Mouse (Mus musculus) right cerebral cortex, adult 18-20 months (tissue): ENCODE results near the gene Hipk2.

Source experiments
- DNase-seq: peaks from one replicate; pipeline ENCODE4 v3.0.0; 2022; ENCODE audit warnings: mixed read lengths

Gene Hipk2

DNA sequence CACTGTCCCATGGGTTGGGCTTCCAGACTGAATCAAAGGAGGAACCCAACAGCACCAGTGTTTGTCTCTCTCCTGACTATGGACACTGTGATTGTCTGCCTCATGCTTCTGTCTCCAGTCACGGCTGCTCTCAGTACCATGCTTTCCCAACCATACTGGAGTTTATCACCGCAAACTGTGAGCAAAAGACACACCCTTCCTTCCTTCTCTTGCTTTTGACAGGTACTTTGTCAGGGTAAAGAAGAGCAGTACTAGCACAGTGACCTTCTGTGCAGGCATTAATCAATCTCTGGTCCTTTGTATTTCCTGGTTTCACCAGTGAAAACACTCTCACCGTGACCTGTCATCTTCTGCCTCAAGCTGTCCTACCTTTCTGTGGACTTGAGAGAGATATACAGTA lies 25.7 kb upstream of the Hipk2 start:
- no peak for DNase-seq

DNA sequence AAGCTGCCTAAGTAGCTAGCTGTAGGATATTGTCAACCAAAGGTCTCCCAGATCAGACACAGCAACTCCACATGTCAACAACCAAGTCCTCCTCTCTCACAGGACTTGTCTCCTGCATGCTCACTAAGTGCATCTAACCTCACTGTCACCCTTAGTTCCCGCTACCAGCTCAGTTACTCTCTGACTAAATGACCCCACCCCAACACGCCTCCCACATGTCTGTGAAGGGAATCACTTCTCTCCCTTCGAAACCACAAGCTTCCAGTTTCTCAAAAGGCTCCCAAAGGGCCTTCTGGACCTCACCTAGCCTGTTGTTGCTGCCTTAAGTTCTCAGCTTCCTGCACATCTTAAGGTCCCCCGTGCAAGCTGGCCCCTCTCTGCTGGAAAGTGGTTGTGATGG lies 25.2 kb upstream of the Hipk2 start:
- DNase-seq: no peak

DNA sequence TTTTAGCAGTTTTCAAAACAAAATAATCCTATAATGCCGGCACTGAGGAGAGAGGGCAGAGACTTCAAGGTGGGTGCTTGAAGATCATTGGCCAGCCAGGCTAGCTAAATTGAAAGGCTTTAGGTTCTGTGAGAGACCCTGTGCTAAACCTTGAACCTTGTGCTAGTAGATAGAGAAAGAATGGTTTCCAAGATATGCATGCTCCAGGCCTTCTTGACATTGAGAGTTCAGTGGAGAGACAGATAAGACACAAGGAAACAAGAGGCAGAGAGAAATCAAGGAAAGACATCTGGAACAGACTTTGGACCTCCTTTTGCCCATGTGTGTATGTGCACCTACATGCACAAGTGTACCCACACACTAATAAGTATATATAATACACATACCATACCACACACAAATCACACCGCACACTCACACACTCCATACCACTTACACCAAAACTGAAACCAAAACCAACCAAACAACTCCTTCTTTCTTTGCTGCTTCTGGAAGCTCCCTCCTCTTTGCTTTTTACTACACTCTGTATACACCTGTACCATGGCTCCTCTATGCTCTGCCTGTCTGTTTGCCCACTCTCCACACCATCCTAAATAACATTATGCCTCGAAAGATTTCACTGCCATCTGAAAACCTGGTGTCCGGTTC lies 24.6 kb upstream of the Hipk2 start:
- no peak for DNase-seq

DNA sequence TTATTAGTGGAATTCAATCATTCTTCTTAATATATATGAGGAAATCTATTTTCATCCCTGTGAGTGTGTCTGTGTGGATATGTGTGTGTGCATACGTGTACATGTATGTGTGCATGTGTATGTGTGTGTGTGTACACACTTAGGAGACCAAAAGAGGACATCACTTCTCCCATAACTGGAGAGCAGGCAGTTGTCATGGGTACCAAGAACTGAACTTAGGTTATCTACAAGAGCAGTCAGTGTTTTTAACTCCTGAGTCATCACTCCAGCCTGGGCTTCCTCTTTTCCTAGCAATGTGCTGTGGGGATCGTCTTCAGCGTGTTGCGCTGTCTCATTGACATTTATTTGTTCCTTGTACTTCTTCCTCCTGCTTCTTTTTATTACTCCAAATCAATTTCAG lies 24.1 kb upstream of the Hipk2 start:
- no peak for DNase-seq

DNA sequence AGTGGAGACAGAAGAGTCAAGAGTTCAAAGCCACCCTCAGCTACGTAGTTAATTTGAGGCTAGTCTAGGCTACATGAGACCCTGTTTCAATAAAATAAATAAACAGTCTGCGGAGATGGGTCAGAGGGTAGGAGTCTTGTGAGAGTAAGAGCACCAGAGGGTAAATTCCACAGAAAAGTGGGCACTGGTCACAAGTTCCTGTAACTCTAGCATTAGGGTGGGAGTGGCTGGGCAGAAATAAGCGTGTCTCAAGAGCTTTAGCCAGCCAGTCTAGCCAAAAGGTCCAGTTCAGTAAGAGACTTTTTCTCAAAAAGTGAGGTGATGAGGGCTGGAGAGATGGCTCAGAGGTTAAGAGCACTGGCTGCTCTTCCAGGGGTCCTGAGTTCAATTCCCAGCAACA lies 17.6 kb upstream of the Hipk2 start:
- DNase-seq: no peak

DNA sequence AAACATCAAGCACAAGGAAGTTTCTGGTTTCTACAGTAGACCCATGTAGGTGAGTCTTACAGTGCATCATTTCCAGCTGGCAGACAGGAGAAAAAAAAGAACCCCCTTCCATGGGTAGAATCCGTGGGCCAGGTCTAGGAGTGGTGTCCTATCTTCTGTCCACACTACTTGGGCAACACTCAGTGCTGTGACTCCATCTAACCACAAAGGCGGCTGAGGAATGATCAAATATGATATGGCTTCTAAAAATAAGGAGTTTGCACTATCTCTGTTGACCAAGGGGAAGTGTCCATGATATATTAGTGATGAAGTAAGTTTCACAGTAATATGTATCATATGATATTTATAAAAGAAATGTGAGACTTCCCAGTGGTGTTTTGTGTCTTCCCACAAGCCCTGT lies 16.1 kb upstream of the Hipk2 start:
- DNase-seq: no peak

DNA sequence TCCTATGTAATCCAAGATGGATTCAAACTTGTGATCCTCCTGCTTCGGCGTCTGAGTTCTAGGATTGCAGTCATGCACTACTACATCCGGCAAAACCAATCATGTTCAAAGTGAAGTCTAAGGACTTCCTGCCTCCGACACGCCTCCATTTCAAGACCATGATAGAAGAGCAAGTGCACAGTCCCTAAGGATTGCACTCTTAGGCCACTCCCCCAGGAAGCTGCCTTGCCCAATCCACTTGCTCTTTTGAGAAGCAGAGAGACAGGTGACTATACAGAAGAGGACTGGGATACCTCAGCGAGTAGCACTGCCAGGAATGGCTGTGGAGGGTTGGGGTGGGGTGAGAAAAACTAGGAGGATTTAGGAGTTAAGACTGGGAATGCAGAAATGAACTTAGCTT lies 13.2 kb upstream of the Hipk2 start:
- no peak for DNase-seq

DNA sequence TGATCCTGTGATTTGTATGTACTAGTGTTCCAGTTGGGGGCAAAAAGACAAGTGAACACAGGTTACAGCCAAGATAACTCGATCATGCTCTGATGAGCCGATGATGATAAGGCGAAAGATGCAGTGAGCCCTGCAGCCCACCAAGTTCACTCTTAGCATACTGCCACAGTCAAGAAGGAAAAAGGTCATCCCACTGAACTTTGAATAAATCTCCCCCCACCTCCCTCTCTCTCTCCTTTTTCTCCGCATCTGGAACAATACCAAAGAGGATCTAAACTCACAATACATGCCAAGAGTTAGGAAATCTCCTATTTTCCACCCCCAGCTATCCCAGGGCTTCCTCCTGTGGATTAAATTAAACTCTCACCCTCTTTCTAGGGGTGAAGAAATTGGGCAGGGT lies 11.5 kb upstream of the Hipk2 start:
- DNase-seq: no peak

DNA sequence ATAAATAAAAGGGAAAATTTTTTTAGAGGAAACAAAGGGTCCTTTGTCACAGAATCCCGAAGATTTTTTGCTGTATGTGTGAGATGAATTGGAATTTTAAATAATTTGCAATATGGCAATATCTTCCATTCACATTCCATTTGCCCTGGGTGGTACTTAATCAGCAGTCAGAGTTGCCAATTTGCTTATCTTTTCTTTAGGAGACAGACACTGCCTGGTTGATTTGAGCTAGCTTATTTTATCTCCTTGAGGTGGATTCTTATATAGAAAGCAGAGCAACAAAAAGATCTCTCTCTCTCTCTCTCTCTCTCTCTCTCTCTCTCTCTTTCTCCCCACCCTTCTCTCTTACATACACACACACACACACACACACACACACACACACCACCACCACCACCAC lies 9.2 kb upstream of the Hipk2 start:
- no peak for DNase-seq

DNA sequence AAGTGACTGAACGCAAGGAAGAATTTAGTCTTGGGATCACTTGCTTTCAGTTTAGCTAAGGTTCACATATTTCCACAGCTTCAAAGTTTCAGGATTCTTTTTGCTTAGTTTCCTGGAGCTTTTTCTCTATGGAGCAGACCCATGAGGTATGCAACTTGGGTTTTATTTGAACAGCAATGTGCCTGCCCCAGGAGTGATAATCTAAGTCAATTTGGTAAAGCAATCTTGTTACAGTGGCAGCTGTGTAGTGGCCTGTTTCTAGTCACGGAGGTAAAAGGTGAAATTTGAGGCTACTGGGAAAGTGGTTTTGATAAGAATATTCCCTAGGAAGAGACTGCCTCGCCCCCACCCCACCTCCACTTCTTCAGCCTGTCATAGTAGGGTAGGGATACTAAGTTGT lies 8.5 kb upstream of the Hipk2 start:
- no peak for DNase-seq

DNA sequence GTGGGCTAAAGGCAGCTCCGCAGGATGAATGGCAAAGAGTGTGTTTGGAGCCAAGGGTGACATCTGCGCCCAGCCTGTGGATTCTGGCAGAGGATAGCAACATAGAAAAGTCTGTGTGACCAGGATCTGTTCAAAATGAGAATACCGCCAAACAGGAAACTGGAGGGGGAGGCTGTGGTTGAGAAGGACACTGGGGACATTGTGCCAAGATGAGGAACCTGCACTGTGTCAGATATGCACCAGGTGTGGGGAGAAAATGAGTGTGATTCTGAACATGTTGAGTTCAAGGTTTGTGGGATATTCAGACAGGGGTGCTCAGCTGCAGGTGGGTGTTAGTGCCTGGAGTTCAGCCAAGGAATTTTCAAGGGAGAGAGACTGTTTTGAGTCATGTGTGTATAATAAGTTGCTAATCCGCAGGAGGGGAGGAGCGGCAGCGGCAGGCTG lies 6.8 kb upstream of the Hipk2 start:
- DNase-seq: peak; percentile 31

DNA sequence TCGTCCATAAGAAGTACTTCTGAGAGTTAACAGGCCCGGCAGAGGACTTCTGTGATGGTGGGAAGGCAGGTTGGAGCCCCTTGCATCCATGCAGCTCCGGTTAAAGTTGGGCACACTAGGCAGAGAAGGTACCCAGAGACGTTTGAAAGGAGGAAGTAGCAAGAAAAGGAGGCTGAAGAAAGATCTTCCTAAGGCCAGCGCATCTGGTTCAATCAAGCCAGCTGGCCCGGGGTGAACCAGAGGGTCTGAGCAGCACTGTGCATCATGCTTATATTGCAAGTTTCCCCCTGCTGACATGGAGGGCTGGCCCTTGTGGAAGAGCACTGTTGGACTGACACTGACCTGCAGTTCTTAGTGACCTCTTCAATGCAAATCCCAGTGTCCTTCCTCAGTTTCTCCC lies 6.0 kb upstream of the Hipk2 start:
- DNase-seq: no peak

DNA sequence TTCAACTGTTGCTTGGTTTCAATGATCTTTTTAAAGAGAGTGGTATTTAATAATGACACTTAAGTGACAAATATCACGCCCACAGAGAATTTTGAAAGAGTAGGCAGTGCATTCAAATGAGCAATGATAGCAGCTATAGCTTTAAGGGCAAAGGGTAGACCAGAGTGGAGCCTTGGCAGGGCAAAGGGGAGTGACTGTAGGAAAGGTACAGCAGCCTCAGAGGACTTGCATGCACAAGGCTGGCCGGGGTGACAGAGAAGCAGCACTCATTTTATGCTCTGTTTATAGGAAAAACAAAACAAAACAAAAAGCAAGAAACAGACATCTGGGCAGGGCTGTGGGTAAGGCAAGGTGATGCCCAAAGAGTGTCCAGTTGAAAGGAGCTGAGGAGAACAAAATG lies 5.5 kb upstream of the Hipk2 start:
- no peak for DNase-seq

DNA sequence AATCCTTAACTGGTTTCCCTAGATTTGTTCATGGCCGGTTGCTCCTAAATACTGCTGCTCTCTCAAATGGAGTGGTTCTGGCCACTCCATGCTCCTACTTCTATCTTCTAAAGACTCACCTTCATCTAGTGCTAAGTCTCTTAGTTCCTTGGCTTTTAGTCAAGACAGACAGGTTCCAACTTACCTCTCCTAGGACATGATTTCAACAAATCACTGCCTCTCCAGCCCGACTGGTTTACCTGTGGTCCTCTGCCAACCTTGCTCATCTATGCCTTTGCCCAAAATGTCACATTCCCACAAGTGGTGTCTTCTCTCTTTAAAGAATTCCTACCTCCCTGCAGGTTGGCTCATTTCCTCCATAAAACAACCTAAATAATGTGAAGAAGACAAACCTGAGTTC lies 1.7 kb upstream of the Hipk2 start:
- no peak for DNase-seq

DNA sequence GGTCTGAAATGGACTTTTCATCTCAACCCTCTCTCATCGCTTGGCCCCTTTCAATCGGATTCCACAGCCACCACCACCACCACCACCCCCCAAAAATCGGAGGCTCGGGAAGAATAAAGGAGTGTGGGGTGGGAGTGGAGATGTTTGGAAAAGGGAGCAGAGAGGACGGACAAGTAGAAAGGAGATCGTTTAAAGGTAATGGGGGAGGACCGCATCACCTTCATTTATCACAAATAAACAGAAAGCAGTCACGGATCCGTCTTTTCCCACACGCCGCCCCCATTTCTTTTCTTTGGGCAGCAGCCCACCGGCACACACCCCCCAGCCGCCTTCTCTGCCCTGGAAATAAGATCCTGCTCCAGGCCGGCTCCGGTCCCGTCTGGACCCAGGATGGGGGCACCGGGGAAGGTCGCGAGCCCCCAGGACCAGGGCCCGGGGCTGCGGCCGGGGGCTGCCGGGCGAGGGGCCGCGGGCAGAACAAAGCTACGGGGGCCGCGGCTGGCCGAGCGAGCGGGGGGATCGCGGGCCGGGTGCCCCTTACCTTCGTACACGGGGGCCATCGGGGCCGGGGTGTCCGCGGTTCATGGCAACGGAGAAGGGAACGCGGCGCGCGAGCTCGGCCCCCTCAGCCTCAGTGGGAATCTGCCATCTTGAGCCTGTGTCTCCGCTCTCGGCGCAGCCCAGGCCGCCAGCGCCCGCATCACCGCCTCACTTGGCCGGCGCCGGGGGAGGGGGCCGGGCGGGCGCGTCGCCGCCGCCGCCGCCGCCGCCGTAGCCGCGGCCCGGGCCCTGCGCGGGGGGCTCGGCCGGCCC lies 501 bp downstream of the Hipk2 start, which contains the start of gene Tbxas1:
Tbxas1 (plus strand) TSS at position 147 of the 813 bp plus-strand sequence.
- DNase-seq: peak; percentile 48

DNA sequence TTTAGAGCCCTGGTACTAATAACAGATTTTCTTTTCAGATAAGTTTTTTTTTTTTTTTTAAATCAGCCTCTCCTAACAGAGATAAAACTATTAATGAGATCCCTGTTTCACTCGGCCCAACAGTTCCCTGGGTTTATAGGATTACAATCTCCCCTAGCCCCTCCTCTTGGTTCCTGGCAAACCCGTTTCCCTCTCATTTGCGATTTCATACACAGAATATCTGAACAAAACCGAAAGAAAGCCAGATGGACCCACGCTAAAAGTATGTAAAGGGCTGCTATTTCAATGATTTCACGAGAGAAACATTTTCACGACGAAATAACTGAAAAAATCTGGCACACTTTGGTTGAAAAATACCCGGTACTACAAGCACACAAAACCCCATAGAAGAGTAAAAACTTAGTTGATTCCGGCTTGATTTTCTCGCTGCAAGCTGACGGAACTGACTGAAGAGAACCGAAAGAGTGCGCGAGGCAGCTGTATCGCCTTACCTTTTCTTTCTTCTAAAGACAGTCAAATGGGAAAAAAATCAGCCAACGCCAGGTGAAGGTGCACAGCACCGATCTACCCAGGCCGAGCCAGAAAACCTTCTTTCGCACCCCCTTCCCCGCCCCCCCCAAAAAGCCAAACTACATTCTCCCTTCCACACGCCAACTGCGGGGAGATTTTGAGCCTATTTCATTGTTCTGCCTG lies 1.3 kb downstream of the Hipk2 start:
- DNase-seq: peak; percentile 13

DNA sequence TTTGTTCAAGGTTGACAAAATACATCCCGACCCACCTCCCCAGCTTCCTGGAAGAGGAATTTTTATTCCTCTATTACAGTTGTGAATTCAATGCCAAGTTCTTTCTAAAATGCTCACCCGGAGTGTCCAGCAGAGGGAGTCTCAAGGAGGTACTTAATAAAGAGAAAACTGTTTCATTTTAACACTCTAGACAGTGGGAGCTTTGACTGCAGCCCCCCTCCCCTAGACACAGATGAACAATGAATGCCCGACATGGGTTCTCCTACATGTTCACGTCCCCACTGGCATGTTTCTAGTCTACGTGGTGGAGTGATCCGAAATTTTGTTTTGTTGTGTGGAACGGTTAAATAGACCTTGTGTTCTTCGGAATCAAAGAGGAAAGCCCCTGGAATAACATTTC lies 1.9 kb downstream of the Hipk2 start:
- DNase-seq: peak; percentile 53

DNA sequence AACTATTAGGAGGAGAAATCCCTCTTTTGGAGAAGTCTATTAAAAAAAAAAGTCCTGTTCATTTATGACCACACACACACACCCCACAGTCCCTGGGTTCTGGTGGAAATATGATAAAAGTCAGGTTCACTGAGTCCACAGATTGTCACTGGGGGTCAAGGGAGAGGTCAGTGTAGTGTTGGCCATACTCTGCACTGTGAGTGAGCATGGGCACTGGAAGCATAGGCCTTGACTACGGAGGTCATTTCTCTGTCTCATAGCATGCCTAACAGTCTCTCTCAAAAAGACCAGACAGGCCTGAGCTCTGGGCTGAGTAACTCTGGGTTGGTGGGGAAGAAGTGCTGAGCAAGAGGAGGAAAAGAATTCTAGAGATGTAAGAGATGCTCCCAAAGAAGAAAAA lies 2.6 kb downstream of the Hipk2 start:
- no peak for DNase-seq

DNA sequence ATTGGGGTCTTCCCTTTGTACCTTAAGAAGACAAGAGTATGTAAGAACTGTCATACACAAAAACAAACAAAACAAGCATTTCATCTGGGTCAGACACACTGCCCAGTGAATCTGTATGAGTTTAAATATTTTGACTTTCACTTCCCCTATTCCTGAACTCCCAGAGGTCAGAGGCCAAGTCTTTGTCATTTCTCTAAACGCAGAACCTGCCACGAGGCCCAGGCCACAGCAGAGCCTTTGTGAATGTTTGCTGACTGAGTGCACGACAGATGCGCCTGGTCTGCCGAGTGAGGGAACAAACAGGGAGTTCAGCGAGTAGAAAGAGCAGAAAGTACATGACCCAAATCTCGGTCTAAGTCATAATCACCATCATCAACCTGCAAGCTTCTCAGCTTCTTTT lies 4.9 kb downstream of the Hipk2 start:
- no peak for DNase-seq

DNA sequence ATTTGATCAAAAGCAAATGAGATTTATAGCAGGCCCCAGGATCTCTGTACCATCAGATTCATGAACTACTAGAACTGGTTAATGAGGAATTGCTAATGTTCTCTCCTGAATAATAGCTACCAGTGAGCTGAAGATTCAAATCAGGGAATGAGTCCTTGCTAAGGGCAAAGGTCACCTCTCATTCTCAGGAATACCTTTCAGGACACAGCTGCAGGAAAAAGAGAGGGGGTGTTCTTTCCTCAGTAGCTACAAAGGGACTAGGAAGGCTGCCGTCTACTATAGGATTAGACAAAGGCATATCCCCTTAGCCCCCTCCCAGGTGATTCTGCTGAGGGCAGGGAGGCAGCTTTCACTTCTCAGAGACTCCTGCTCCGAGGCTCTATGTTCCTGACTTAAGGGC lies 5.9 kb downstream of the Hipk2 start:
- DNase-seq: no peak

DNA sequence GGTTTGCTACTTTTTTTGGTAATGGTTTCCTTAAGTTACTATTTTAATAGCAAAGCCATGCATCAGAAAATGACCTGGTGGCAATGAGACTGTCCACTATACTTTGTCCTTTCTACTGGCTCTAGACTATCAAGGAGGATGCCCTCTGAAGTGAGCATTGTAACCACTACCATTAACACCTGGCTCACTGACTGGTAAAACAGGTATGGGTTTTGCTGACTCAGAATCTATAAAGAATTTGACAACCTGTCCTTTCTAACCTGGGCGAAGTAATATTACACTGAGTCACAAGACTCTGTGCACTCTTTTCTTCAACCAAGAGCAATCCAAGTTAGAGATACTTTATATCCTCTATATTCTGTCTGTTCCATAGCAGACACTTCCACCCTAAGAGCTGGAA lies 7.0 kb downstream of the Hipk2 start:
- no peak for DNase-seq

DNA sequence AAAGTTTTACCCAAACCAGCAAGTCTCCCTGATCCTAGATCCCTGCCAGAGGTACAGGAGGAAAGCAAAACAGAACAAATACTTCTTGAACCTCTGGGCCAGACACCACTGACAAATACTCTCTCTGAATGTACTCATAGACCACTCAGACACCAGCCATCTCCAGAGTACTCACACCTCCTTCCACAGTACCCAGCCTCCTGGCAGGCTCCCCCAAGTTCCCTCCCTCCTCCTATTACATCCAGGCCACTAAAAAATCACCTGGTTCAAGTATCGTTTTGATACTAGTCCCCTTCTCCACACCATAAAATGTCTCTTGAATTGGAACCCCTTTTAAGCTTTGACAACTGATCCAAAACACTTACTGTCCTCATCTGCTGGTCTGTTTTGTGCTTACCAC lies 8.7 kb downstream of the Hipk2 start:
- no peak for DNase-seq

DNA sequence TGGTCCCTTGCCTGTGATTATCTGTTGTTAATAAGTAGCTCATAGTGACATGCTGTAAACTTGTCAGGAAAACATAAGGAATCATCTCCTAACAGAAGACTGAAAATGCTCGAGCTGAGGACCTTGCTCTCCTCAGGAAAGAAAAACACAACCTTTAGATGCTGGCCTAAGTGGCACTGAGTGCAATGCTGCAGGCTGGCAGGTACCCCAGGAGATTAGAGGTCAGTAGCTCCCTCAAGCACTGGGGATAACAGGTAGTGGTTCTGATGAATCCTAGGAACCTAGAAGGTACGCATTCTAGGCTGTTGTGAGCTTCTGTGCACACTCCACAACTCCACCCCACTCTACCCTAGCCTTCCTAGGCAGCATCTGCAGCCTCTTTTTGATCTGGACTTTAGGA lies 9.2 kb downstream of the Hipk2 start:
- no peak for DNase-seq

DNA sequence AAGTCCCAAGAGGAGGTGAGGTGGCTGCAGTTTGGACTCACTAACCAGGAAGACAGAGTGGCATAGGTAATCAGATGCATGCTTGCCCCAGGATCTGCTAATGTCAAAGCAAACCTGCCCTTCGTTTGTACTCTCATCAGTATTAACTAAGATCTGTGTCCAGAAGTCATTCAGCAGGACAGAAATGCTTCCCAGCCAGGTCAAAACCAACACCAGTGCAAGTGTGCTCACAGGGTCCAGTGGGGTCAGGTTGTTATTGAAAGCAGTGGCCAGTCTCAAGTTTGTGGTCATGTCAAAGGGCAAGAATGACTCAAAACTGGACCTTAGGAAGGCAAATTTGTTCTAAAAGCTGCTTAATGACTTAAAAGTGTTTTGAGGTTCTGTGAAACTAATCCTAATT lies 9.6 kb downstream of the Hipk2 start:
- no peak for DNase-seq
